Mouse (Mus musculus) bone marrow macrophage, adult 2 months (primary cell): ENCODE results near the gene Eif4h.

Source experiments
- CTCF ChIP-seq: IDR thresholded peaks from 2 replicates; pipeline ENCODE4 v1.5.1; 2012; ENCODE audit warnings: low read depth, mild to moderate bottlenecking, low read length, moderate library complexity
- POLR2A ChIP-seq: IDR thresholded peaks from 2 replicates; pipeline ENCODE4 v1.6.1; 2012; ENCODE audit warnings: mild to moderate bottlenecking, low read depth, low read length, borderline replicate concordance

GRCm38 (mm10) chr5:134674977-134675376 lies 35.7 kb upstream of the Eif4h start:
- TF ChIP-seq CTCF (no peak), POLR2A (no peak)
